Mouse (Mus musculus): Measurements from ENCODE around the gene Pou2f1.

Gene Pou2f1

GRCm38 (mm10) chr1:165961676-165962364, 40.7 kb downstream of the Pou2f1 start:
- in situ Hi-C loops (cut with MboI; ENCODE audit: low sequenced_read_pairs), result no loop called here

GRCm38 (mm10) chr1:165958159-165958558, 44.3 kb downstream of the Pou2f1 start:
- in situ Hi-C loops (cut with MboI; ENCODE audit: low sequenced_read_pairs), result no loop called here

DNA sequence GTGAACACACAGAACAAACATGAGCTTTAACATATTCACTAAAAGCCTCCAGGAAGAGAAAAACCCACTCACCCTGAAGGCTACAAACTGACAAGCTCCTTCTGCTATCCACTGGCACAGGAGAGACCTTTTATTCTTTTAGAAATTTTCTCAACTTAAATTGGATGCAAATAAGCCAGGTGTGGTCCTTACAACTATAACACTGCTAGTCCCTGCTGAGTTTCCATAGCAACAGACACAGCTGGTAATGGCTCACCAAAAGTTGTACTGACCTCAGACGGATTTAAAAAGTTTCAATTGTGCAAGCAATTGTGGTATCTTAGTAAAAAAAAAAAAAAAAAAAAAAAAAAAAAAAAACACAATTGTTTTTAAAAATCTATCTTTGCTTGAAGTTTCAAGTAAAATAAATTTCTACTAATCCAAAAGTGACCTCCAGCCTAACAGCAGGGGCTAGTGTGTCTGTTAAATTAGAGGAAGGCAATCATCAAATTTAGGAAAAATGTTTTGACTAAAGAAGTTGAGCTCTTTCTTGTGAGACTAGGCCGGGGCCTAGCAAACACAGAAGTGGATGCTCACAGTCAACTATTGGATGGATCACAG, 54.2 kb downstream of the Pou2f1 start:
- in situ Hi-C loops (cut with MboI; ENCODE audit: low sequenced_read_pairs), result no loop called here

GRCm38 (mm10) chr1:165943270-165943669, 59.2 kb downstream of the Pou2f1 start:
- in situ Hi-C loops (cut with MboI; ENCODE audit: low sequenced_read_pairs), result no loop called here

- in situ Hi-C loops (cut with MboI; ENCODE audit: low sequenced_read_pairs), result no loop called here
These were observed 67.0 kb downstream of the Pou2f1 start for GRCm38 (mm10) chr1:165935466-165935818.

DNA sequence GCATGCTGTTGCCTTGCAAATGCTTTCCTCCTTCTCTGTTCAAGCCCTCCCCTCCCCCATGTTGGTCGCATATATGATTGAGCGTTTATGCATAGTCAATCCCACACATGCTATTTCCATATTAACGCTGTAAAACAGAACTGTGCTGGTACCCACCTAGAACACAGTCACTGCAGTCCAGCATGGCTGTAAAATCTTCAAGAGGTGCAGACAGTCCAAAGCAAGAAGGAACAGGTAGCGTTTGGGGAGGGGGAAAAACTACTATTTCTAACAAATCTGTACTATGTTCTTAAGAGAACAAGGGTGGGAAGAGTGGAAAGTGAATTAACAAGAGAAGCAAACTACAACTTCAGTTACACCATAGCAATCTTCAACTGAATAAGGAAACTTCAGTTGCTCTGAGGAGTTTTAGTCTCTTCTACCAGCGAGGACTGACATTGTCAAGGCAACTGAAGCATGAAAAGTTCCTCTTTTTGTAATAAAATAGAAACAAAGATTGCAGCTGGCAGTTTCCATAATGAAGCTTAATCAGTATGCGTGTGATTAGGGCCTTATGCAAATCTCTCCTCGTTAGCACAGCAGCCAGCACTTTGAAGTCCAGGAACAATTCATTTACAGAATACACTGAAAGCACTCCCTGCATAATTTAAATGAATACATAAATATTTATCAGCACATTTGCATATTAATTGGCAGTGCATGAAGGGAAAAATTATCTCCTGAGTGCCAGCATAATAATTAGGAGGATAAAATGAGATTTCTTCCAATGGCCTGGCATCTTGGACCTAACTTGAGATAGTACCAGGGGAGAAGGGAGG, 67.6 kb downstream of the Pou2f1 start:
- in situ Hi-C loops (cut with MboI; ENCODE audit: low sequenced_read_pairs), result no loop called here

DNA sequence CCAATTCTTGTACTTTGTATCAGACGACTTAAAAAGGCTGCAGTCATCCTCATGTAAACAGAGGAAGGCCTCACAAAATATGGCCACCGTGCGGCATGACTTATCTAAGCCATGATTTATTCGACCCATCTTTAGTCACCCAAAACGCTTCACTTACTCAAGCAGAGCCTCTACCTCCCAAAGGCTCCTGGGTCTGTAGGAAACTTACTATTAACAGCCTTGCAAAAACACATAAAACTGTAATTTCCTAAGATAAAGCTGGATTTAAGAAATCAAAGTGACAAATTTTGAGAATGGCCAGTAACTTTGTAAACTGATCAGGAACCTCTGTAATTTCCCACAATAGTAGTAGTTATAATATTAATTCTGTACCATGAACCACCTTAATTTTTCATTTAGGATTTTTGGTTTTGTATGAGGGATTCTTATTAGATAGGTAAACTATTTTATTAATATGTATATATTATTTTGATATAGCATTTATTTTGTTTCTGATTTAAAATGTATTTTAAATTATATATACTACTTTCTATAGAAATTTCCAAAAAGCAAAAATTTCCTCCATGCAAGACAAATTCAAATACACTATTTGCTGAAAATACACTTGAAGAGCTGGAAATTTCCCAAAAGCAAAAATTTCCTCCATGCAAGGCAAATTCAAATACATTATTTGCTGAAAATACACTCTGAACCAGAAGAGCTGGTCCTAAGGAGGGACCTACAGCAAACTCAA, 68.4 kb downstream of the Pou2f1 start:
- in situ Hi-C loops (cut with MboI; ENCODE audit: low sequenced_read_pairs), result no loop called here

- in situ Hi-C loops (cut with MboI; ENCODE audit: low sequenced_read_pairs), result no loop called here
These were observed 69.6 kb downstream of the Pou2f1 start for GRCm38 (mm10) chr1:165932842-165933241.

- in situ Hi-C loops (cut with MboI; ENCODE audit: low sequenced_read_pairs), result no loop called here
These were observed 72.0 kb downstream of the Pou2f1 start for GRCm38 (mm10) chr1:165930510-165930909.

DNA sequence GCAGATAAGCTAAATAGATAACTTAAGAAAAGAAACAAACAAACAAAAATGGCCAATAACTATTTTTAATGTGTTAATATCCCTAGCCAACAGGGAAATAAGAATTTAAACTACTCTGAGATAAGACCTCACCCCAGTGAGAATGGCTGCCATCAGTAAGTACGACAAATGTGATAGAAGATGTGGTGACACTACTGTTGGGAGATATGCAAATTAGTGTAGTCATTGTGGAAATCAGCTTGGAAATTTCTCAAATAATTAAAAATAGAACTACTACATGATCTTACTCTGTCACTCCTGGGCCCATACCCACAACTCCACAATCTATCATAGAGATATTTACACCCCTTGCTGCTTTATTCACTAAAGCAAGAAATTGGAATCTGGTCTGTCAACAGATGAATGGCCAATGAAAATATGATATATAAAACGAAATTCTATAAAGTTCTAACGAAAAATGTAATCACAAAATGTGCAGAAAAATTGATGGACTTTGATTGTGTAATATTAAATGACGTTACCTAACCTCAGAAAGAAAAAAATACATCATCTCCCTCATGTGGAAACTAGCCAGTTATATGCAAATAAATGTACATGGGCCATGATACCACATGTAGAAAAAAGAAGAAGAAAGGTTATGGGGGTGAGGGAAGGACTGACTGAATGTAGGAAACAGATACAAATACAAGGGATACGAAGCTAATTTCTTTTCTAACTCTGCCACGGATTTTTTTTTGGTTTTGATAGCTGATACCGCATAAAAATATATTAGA, 74.8 kb downstream of the Pou2f1 start:
- in situ Hi-C loops (cut with MboI; ENCODE audit: low sequenced_read_pairs), result no loop called here

- in situ Hi-C loops (cut with MboI; ENCODE audit: low sequenced_read_pairs), result no loop called here
These were observed 77.3 kb downstream of the Pou2f1 start for GRCm38 (mm10) chr1:165925207-165925606.

GRCm38 (mm10) chr1:165922488-165922887, 80.0 kb downstream of the Pou2f1 start:
- in situ Hi-C loops (cut with MboI; ENCODE audit: low sequenced_read_pairs), result no loop called here

- in situ Hi-C loops (cut with MboI; ENCODE audit: low sequenced_read_pairs), result no loop called here
These were observed 81.5 kb downstream of the Pou2f1 start for GRCm38 (mm10) chr1:165921026-165921425.

GRCm38 (mm10) chr1:165914416-165914801, 88.1 kb downstream of the Pou2f1 start:
- in situ Hi-C loops (cut with MboI; ENCODE audit: low sequenced_read_pairs), result no loop called here

GRCm38 (mm10) chr1:165913720-165914415, 88.6 kb downstream of the Pou2f1 start:
- in situ Hi-C loops (cut with MboI; ENCODE audit: low sequenced_read_pairs), result no loop called here

DNA sequence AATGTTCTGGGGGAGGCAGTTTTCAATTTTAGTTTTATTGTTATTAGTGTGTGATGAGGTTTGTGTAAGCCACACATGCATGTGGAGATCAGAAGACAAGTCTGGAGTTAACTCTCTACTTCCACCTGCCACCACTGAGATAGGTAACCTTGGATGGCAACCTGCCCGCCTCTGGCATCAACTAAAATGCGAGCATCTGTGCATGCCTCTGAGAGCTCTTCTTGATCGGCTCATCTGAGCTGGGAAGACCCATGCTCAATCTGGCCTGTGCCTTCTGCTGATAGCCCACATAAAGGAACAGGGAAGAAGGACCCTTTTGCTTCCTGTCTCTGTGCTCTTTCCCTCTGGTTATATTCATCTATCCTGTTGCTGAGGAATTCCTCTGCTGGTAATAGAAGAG, 93.0 kb downstream of the Pou2f1 start:
- in situ Hi-C loops (cut with MboI; ENCODE audit: low sequenced_read_pairs), result no loop called here

DNA sequence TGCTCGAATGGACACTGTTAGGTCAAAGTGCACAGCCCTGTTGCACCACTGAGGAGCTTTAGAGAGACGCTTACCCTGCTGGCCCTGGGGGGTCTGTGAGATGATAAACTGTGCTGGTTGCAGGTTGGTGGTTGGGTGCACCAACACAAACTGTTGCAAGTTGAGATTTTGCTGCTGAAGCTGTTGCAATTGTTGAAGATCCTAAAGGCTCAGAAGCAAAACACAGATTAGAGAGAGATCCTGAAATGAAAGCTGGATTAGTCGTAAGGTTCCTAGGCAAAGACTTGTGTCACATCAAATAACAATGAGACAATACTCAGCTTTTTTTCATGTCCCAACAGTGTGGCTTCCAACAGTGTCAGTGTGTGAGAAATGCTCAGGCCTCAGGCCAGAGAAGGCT, 93.7 kb downstream of the Pou2f1 start:
- in situ Hi-C loops (cut with MboI; ENCODE audit: low sequenced_read_pairs), result no loop called here

DNA sequence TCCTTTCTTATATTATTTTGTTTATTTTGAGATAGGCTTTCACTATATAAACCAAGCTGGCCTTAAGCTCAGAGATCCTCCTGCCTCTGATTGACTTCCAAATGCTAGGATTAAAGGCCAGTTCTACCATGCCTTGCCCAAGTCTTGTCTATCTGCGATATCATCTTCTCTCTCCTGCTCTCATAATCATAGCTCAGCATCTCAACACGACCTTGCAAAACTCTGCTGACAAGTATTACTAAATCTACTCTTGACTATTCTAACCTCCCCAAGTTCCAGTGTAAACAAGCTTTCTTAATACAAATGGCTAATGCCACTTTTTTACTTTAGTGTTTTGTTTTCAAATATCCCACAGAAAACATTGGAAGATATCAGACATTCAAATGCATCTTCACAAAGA, 94.3 kb downstream of the Pou2f1 start:
- in situ Hi-C loops (cut with MboI; ENCODE audit: low sequenced_read_pairs), result no loop called here

GRCm38 (mm10) chr1:165903596-165903995, 98.9 kb downstream of the Pou2f1 start:
- in situ Hi-C loops (cut with MboI; ENCODE audit: low sequenced_read_pairs), result no loop called here

DNA sequence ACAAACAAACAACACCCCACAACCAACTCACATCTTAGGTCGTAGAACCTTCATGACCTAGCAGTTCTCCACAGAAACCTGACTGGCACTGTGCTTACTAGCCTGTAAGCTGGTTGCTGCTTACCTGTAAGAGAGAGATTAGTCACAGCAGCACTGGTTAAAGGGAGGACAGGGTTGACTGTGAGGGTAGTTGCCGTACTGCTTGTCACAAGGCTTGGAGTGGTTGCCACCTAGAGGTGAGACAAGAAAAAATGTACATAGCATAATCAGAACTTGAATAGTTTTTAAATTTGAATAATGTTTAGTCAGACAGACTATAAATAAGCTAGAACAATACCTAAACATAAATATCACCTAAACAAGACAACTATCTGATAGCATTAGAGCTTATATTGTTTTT, 110.8 kb downstream of the Pou2f1 start:
- in situ Hi-C loops (cut with MboI; ENCODE audit: low sequenced_read_pairs), result no loop called here
